Mouse (Mus musculus) kidney, postnatal 36 days (tissue): ENCODE measurements around the gene Gm27179.
"Not testable (repeated sequence)": the region's sequence is repeated elsewhere in the genome, so short reads cannot be mapped to it uniquely, and the experiment has no call there.

Experiments
- DNase-seq, 2 experiments: peaks; one replicate each; pipeline ENCODE4 v3.0.0; 2021 to 2022; ENCODE audit warnings: mixed read lengths in 2 of 2

Gm27179 gene

GRCm38 (mm10) chr14:69470122-69470708, 42.1 kb downstream of the Gm27179 start:
- DNase-seq: not testable (repeated sequence)

GRCm38 (mm10) chr14:69467612-69468366, 44.6 kb downstream of the Gm27179 start:
- not testable (repeated sequence) for DNase-seq

GRCm38 (mm10) chr14:69464465-69464864, 47.9 kb downstream of the Gm27179 start:
- not testable (repeated sequence) for DNase-seq
